Mouse (Mus musculus): ENCODE measurements at regions not wholly inside any gene's neighbourhood (a gene's known extent, or its start where the extent isn't known, plus 50 kb on each side); places are given as distances from the start of the nearest gene placed in this dataset.

DNA sequence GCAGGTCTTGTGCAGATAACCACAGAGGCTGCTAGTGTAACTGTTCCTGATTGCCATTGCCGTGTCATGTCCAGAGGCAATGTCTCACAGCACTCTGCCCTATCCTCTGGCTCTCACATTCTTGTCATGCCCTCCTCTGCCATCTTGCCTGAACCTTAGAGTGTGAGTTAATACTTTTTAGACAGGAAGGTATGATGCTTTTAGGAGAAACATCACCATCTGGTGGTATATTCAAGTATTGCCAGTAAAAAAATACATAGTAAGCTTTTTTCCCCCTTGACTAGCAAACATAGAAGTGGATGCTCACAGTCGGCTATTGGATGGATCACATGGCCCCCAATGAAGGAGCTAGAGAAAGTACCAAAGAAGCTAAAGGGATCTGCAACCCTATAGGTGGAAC is 465.8 kb downstream of the Hao1 start:
- TF ChIP-seq CTCF (IDR thresholded peaks at IDR 0.05; ENCODE audit: extremely low read depth, insufficient read depth, low read length) (no peak), POLR2A (IDR thresholded peaks at IDR 0.05; ENCODE audit: extremely low read depth, insufficient read depth, low read length) (no peak)
